Mouse (Mus musculus) heart, adult 2 months (tissue): ENCODE results near the gene Usp40.
"Not testable (repeated sequence)": the region's sequence is repeated elsewhere in the genome, so short reads cannot be mapped to it uniquely, and the experiment has no call there.

Experiments
- CTCF ChIP-seq: fragments of 200-600 bp; IDR thresholded peaks from 2 replicates; pipeline ENCODE4 v1.8.1; 2022; ENCODE audit warnings: antibody characterized with exemption, mild to moderate bottlenecking, moderate library complexity
- EP300 ChIP-seq: fragments of 200-500 bp; IDR thresholded peaks from 2 replicates; pipeline ENCODE4 v1.6.1; 2011; ENCODE audit warnings: low read depth, low read length, control low read depth; ENCODE audit not compliant: insufficient read depth
- POLR2A ChIP-seq: fragments of 200-500 bp; IDR thresholded peaks from 2 replicates; pipeline ENCODE4 v1.6.1; 2011; ENCODE audit warnings: mild to moderate bottlenecking, low read depth, low read length, control low read depth; ENCODE audit not compliant: insufficient read depth

GRCm38 (mm10) chr1:88025244-88025643 is 16.9 kb upstream of the Usp40 start:
- not testable (repeated sequence) for TF ChIP-seq CTCF, POLR2A, EP300
